Mouse (Mus musculus) small intestine, adult 2 months (tissue): ENCODE measurements around the gene Prn.

Experiments used
- CTCF ChIP-seq: fragments of 200-500 bp; IDR thresholded peaks from 2 replicates; pipeline ENCODE4 v1.5.1; 2012; ENCODE audit warnings: low read depth, mild to moderate bottlenecking, control low read depth, inconsistent platforms, low read length, moderate library complexity, mixed read lengths; ENCODE audit not compliant: insufficient replicate concordance, insufficient read length; ENCODE audit errors: extremely low read depth
- POLR2A ChIP-seq: fragments of 200-500 bp; IDR thresholded peaks from 2 replicates; pipeline ENCODE4 v1.6.1; 2012; ENCODE audit warnings: low read depth, mild to moderate bottlenecking, control low read depth, inconsistent platforms, low read length, moderate library complexity

DNA sequence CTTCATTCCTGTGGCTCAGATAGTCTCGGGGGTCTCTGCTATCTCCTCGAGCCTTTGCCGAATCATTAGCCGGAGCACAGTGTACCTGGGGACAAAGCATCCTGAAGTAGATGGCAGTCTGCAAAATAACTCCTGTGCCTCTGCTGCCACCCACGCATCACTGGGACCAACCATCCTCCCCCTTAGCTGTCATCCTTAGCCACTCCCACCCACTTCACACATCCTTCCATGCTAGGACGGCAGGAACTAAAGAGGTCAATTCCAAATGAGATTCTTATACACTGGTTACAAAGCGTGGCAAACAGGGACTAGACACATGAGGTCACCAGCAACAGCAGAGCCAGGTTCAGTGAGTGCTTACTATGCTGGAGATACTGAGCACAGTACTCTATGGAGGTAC lies 86.6 kb downstream of the Prn start:
- TF ChIP-seq POLR2A (no peak), CTCF (no peak)
